Mouse (Mus musculus) gastrocnemius, adult 2 months (tissue): ENCODE results near the gene Cmbl. TPM values are rescaled to one million over a fixed set of nuclear protein-coding genes. Genes with fewer than 3 reads are reported as not detected.

ENCODE experiments used
- DNase-seq: peaks from one replicate; pipeline ENCODE4 v3.0.0; 2022
- H3K27ac ChIP-seq: fragments of 200-600 bp; 2 replicates; pipeline ENCODE4 v1.8.1; 2022; ENCODE audit warnings: mild to moderate bottlenecking
- H3K4me3 ChIP-seq: fragments of 200-600 bp; 2 replicates; pipeline ENCODE4 v1.8.1; 2022; ENCODE audit warnings: mild to moderate bottlenecking, moderate library complexity
- CTCF ChIP-seq: fragments of 200-600 bp; IDR thresholded peaks from 2 replicates; pipeline ENCODE4 v1.8.1; 2022; ENCODE audit warnings: antibody characterized with exemption, mild to moderate bottlenecking, moderate library complexity
- intact Hi-C: fragments of 180-260 bp; cut with DNase I; formaldehyde crosslinking; loops from one replicate; pipeline ENCODE4 v1.15.1; 2025
- total RNA-seq, 2 experiments: library from RNA; stranded (reverse); gene quantifications; 2 replicates each; pipeline ENCODE4 v1.2.3; 2021

Cmbl gene
- total RNA-seq, 2 experiments from 2014 or later = 30.4 to 58.0 TPM

DNA sequence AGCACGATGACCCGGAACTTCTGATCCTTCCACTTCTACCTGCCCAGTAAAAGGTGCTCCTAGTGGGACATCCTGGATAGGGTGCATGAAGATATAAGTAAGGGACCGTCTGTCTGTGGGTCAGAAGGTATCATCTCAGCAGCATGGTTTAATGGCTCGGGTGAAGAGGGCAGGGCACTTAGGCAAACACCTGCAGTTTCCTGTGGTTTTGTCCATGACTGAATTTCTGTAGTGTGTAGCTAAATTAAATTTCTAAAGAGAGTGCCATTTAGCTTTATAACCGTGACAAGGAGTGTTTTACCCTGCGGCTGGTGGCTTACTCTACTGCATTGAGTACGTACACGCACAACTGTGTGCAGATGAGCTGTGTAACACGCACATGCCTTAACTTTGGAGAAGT, 52.1 kb downstream of the Cmbl start:
- H3K27ac ChIP-seq = no peak overlapping the region
- DNase-seq = no peak
- no peak overlapping the region for H3K4me3 ChIP-seq
- intact Hi-C loops = loop anchor here (10.0 kb wide), 1 partner anchor 628 kb away; the partner anchor contains the start of gene Sema5a
- TF ChIP-seq CTCF = no peak

DNA sequence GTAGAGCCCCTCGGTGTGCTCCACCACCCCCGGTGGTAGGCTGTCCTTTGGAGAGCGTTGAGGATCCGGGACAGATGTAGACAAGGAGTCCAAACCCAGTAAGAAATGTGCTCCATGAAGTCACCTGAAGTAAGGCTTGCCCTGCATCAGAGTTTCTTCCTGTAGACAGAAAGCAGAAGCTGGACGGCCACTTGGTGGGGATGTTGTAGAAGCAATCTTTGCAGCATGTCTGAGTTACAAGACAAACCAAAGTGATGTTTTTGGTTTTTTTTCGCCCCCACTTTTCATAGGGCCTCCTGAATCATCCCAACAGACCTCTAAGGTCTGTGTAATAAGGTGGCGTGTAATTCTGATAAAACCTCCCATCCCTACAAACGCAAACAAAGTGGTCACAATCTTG, 54.3 kb downstream of the Cmbl start:
- no peak for DNase-seq
- no peak overlapping the region for H3K27ac ChIP-seq
- H3K4me3 ChIP-seq = no peak overlapping the region
- TF ChIP-seq CTCF = no peak
- intact Hi-C loops = loop anchor here (10.0 kb wide), 1 partner anchor 625 kb away; the partner anchor contains the start of gene Sema5a

DNA sequence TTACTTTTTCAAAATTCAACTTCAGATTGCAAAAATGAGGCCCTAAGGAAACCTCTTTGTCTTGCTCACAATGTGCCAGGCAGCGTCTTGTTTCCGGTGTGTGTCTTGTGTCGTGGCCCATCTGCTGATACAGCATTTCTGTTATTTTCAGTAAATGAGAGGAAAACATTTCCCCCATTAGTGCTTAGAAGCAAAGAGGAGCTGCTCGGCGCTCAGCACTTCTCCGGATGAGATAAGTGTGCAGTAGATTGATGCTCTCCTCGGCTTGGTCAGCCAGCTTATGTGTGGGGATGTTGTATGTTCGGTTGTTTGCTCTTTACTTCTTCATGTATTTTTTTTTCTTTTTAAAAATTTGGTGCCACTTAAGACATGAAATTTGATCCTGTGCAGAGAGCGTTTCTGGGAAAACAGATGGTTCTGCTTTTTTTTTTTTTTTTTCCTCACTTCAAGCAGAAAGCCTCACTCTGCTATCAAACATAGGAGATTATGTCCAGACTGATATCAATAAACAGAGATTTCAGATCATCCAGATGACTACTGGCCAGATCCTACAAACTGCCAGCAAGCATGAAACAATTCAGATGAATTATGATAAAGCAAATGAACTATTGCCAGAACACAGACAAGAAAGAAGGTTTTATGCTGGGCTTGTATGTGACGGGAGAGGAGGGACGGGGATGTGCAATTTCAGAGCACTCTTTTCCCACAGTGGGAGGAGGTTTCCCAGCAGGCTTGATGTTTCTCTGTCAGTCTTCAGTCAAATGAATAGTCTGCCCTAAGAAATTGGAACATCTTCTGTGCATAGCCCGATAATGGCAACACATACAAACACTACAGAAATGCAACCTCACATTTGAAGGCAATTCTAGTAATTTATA, 62.3 kb downstream of the Cmbl start:
- no peak for TF ChIP-seq CTCF
- intact Hi-C loops = no loop called here
- Histone ChIP-seq H3K4me3 (no peak overlapping the region), H3K27ac (no peak overlapping the region)
- no peak for DNase-seq

DNA sequence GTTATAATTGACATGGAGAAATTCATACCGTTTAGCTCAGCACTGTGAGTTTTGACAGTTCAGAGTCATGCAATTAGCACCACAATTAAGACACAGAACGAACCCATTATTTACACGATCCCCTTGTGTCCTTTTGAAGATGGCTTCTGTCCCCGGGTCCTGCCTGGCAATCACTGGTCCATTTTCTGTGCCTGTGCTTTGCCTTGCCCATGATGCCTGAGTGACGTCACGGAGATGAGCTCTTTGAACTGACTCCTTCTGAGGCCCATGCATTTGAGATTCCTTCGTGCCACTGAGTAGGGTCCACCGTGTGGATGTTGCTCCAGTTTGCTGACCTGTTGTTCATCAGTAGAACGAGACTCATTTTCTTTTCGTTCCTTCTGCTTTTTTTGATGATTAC, 63.0 kb downstream of the Cmbl start:
- DNase-seq = no peak
- no peak for TF ChIP-seq CTCF
- Histone ChIP-seq H3K4me3 (no peak overlapping the region), H3K27ac (no peak overlapping the region)
- intact Hi-C loops = no loop called here

DNA sequence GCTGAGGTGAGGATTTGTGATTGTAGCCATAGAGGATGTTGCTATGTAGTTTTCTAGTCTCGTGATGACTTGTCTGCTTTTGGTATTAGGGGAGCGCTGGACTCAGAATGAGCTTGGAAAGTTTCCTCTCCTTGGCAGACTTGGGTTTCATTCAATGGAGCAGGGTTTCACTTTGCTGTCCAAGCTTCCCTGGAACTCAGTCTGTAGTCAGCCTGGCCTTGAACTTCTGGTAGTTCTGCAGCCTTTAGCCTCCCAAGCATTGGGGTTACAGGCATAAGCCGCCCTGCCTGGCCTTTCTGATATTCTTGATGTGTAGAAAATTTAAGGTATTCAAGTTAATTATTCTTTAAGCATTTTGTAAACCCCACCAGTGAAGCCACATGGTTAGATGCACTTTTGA, 64.4 kb downstream of the Cmbl start:
- TF ChIP-seq CTCF = no peak
- H3K27ac ChIP-seq = no peak overlapping the region
- DNase-seq = no peak
- no peak overlapping the region for H3K4me3 ChIP-seq
- intact Hi-C loops = no loop called here

DNA sequence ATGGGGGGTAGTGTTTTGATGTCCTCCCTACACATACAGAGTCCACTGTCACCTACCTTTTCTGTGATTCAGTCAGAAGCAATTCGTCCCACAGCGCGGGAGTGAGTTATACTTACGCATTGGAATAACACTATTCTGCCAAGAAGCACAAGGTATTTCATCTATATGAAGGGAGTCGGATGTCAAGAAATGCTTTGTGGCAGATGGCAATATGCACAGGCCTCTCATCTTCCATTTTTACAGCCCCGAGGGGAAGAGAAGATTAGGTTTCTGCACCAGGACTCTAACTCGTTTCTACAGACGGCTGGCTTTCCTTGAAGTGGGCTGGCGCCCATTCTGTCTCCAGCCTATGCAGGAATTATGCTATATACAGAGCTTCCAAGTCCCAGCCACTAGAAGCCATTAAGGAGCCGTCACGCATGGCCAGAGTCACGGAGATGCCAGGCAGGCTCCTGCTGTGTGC, 66.2 kb downstream of the Cmbl start:
- intact Hi-C loops = no loop called here
- H3K4me3 ChIP-seq = no peak overlapping the region
- DNase-seq = no peak
- no peak overlapping the region for H3K27ac ChIP-seq
- TF ChIP-seq CTCF = no peak

DNA sequence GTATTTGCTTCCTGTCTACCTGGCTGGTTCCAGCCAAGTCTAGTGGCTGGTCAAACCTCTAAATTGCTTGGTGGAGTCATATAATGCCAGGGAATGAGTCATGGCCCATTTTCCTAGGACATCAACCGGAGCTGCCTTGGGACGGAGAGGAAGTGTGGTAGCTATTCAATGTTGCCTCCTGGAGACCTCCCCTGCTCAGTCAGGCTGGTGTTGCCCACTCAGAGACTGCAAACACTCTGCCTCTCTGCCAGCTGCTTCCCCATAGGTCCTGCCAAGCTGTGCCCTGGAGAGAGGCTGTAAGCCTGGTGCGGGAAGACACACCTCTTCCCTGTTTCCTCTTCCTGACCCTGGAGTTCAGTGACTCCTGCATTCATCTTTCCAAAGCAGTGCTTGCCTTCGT, 67.3 kb downstream of the Cmbl start:
- no peak for DNase-seq
- H3K4me3 ChIP-seq = no peak overlapping the region
- intact Hi-C loops = no loop called here
- no peak overlapping the region for H3K27ac ChIP-seq
- no peak for TF ChIP-seq CTCF

DNA sequence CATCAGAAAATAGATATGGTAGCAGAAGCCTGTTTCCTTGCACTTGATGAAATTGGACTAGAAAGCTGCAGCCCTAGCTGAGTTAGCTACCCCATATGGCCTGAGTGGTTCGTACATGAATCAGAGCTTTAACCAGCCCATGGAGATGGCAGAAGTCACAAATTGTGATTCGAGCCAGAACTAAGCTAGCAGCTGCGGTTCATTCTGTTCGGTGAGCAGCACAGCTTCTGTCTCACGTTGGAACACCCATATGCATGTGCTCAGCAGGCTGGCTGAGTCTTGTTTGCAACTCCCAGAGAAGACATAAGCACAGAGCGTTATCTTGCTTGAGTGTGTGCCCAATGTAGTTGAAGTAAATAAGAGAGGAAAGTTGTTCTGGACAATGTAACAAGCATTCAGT, 69.4 kb downstream of the Cmbl start:
- intact Hi-C loops = no loop called here
- no peak for TF ChIP-seq CTCF
- no peak overlapping the region for H3K4me3 ChIP-seq

DNA sequence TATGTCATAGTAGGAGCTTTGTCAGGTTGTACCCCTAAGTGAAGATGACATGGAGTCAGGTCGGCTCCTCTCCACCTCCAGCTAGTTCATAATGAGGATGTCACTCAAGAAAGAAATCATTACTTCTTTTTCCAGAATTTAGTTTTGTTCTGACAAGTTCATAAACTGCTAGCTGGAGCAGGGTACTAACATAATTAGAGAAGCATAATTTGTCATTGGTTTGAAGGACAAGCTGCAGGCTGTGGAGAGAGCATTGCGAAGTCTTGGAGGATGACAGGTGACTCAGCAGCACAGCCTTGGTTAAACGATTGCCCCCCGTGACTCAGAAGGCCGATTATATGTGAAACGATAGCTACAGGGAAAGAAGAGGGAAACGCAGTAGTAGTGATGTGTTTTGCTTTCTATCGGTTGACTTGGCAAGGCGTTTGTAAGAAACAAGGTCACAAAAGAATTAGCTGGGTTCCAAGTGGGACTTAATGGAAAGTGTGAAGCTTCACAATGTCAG, 71.0 kb downstream of the Cmbl start:
- TF ChIP-seq CTCF = no peak
- intact Hi-C loops = no loop called here
- Histone ChIP-seq H3K4me3 (no peak overlapping the region), H3K27ac (no peak overlapping the region)
- no peak for DNase-seq

More for the DNA sequence above, 69.4 kb downstream of the Cmbl start:
- DNase-seq = no peak
- no peak overlapping the region for H3K27ac ChIP-seq

Other genes with a start within 250 kb of the Cmbl start
- 10 to 100 TPM; 11.9 to 31.5 TPM for gene Ankrd33b, start 197.7 kb upstream of the Cmbl start, total RNA-seq
- not detected for gene Ropn1l, start 111.7 kb upstream of the Cmbl start, total RNA-seq
- gene March6, start 34.3 kb upstream of the Cmbl start, total RNA-seq = 100 to 1,000 TPM; 124 to 131 TPM
- 100 to 1,000 TPM; 113 to 132 TPM for gene Cct5, start 36.4 kb downstream of the Cmbl start, total RNA-seq
- gene Fam173b, start 36.5 kb downstream of the Cmbl start, total RNA-seq = 10 to 100 TPM; 13.9 to 17.7 TPM